Mouse (Mus musculus) intestine, postnatal 0 days (tissue): ENCODE measurements around the gene Znhit3. TPM values are rescaled to one million over a fixed set of nuclear protein-coding genes. Genes with fewer than 3 reads are reported as not detected.
"Not testable (repeated sequence)": the region's sequence is repeated elsewhere in the genome, so short reads cannot be mapped to it uniquely, and the experiment has no call there.

ENCODE experiments used
- ATAC-seq: fragments of 200-750 bp; cut with Nextera tagmentation; 2 replicates; pipeline ENCODE4 v1.8.0; 2017; ENCODE audit warnings: mild to moderate bottlenecking, moderate TSS enrichment, moderate library complexity
- H3K27ac ChIP-seq: fragments of 300-500 bp; sonication (generic); 2 replicates; pipeline ENCODE4 v1.5.1; 2014; ENCODE audit warnings: mild to moderate bottlenecking, low read depth, low read length, moderate library complexity
- H3K27me3 ChIP-seq: fragments of 300-500 bp; sonication (generic); replicated peaks from 2 replicates; pipeline ENCODE4 v1.6.1; 2014; ENCODE audit warnings: low read length, mixed read lengths; ENCODE audit not compliant: control insufficient read depth, insufficient read depth
- H3K36me3 ChIP-seq: fragments of 300-500 bp; sonication (generic); 2 replicates; pipeline ENCODE4 v1.6.1; 2014; ENCODE audit warnings: mild to moderate bottlenecking, moderate library complexity; ENCODE audit not compliant: control insufficient read depth, insufficient read depth
- H3K4me1 ChIP-seq: fragments of 300-500 bp; sonication (generic); replicated peaks from 2 replicates; pipeline ENCODE4 v1.6.1; 2014; ENCODE audit warnings: antibody characterized with exemption, low read length, mixed read lengths; ENCODE audit not compliant: control insufficient read depth, insufficient read depth
- H3K4me2 ChIP-seq: fragments of 300-500 bp; sonication (generic); replicated peaks from 2 replicates; pipeline ENCODE4 v1.6.1; 2014; ENCODE audit warnings: low read depth, mild to moderate bottlenecking, moderate library complexity
- H3K4me3 ChIP-seq: fragments of 300-500 bp; sonication (generic); 2 replicates; pipeline ENCODE4 v1.5.1; 2014; ENCODE audit warnings: low read depth, low read length
- H3K9ac ChIP-seq: fragments of 300-500 bp; sonication (generic); 2 replicates; pipeline ENCODE4 v1.6.1; 2014; ENCODE audit warnings: mild to moderate bottlenecking, low read depth, low read length
- H3K9me3 ChIP-seq: fragments of 300-500 bp; sonication (generic); 2 replicates; pipeline ENCODE4 v1.6.1; 2016; ENCODE audit warnings: mixed run types; ENCODE audit not compliant: control insufficient read depth
- CTCF ChIP-seq: sonication (generic); IDR thresholded peaks from 2 replicates; pipeline ENCODE4 v1.5.1; 2016; ENCODE audit warnings: low read depth, mild to moderate bottlenecking, control low read depth, antibody characterized with exemption, moderate library complexity
- WGBS: fragments of 180-500 bp; shearing (Covaris S2); extraction: QIAGEN DNeasy Blood & Tissue Kit; methylation state at CpG from one replicate; pipeline ENCODE4 v1.1.7; 2014; 5-methylcytosine and 5-hydroxymethylcytosine counted together
- polyA plus RNA-seq: library from polyadenylated mRNA; unstranded; fragments of >200 nt; fragmentation: Nextera tagmentation; extraction: Ambion mirVana; gene quantifications from 2 replicates; pipeline ENCODE4 v1.2.1, GENCODE M21; 2015

Znhit3 gene
- polyA plus RNA-seq, 1 experiment from 2014 or later: 22.6 TPM

GRCm38 (mm10) chr11:84879772-84880464, 36.2 kb downstream of the Znhit3 start, which contains the start of the genes Myo19 and Pigw:
TSS of gene Myo19 (plus strand) at chr11:84880148.
TSS of gene Pigw (minus strand) at chr11:84880285.
- peak within 1 kb of the TSS; percentile 79 for H3K4me3 ChIP-seq
- H3K4me2 ChIP-seq: peak within 1 kb of the TSS; percentile 95
- H3K9me3 ChIP-seq: no peaks in the 10 kb centered on the region
- H3K27me3 ChIP-seq: no peaks in the 10 kb centered on the region
- H3K4me1 ChIP-seq: peaks cover 4% of the 10 kb centered on the region
- peak; percentile 96 for ATAC-seq
- H3K27ac ChIP-seq: peak within 1 kb of the TSS; percentile 91
- 0% methylated on average over 78 of the region's 81 CpGs for WGBS
- TF ChIP-seq CTCF: no peak; the same call in 1 of the 2 replicates
- H3K9ac ChIP-seq: peak within 1 kb of the TSS; percentile 76
- 0 out of 2 replicates have a peak, but pooled peaks cover 18% of the 10 kb centered on the region for H3K36me3 ChIP-seq

DNA sequence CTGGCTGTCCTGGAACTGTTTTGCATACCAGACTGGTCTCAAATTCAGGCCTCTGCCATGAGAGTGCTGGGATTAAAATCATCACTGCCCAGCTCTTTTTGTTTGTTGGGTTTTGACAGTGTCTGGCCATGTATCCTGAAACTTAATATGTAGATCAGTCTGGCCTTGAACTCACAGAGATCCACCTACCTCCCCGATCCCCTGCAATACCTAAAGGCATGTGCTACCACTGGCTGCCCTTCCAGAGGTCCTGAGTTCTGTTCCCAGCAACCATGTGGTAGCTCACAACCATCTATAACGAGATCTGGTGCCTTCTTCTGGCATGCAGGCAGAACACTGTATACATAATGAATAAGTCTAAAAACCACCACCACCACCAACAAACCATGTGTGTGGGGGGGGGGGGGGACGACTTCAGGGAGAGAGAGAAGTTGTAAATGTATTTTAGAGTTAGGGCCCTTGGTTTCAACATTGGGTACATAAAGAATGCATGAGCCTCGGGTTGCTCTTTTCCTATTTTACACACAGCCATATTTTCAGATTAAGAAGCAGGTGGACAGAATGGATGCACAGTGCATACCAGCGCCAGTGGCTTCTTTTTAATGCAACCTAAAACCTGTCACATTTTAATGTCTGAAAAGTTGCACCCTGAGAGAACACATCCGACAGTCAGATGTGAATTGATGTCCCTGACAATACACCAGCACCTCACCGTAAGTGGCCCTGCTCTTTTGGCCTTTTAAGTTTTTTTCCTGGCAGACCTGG, 37.0 kb downstream of the Znhit3 start:
- Histone ChIP-seq H3K4me1 (peaks cover 4% of the 10 kb centered on the region), H3K9ac (peak overlapping the region; percentile 76), H3K27ac (peak overlapping the region; percentile 91), H3K27me3 (no peaks in the 10 kb centered on the region), H3K9me3 (no peaks in the 10 kb centered on the region), H3K4me3 (peak overlapping the region; percentile 79), H3K36me3 (0 out of 2 replicates have a peak, but pooled peaks cover 11% of the 10 kb centered on the region), H3K4me2 (peak overlapping the region; percentile 95)
- WGBS: 12% methylated on average over 7 of the region's 7 CpGs
- no peak for TF ChIP-seq CTCF
- no peak for ATAC-seq

GRCm38 (mm10) chr11:84876020-84876419, 40.1 kb downstream of the Znhit3 start:
- not testable (repeated sequence) for ATAC-seq, H3K9me3 ChIP-seq, H3K27me3 ChIP-seq, H3K4me1 ChIP-seq, H3K27ac ChIP-seq, H3K4me2 ChIP-seq, H3K4me3 ChIP-seq, H3K36me3 ChIP-seq, H3K9ac ChIP-seq
- WGBS: no CpG with 5 or more reads among the region's 1 CpGs

- Histone ChIP-seq H3K36me3 (no peaks in the 10 kb centered on the region), H3K27me3 (no peaks in the 10 kb centered on the region), H3K4me2 (no peak overlapping the region), H3K9ac (no peak overlapping the region), H3K27ac (no peak overlapping the region), H3K9me3 (no peaks in the 10 kb centered on the region), H3K4me1 (no peaks in the 10 kb centered on the region), H3K4me3 (no peak overlapping the region)
- WGBS: 86% methylated on average over 1 of the region's 1 CpGs
- ATAC-seq: no peak
- no peak for TF ChIP-seq CTCF
Measured at GRCm38 (mm10) chr11:84873042-84873833, 42.9 kb downstream of the Znhit3 start.

GRCm38 (mm10) chr11:84871548-84872069, 44.6 kb downstream of the Znhit3 start:
- Histone ChIP-seq H3K4me3 (peak overlapping the region; percentile 68), H3K27ac (peak overlapping the region; percentile 100), H3K9me3 (no peaks in the 10 kb centered on the region), H3K36me3 (no peaks in the 10 kb centered on the region), H3K9ac (peak overlapping the region; percentile 87; the same call in 1 of the 2 replicates), H3K4me1 (no peaks in the 10 kb centered on the region), H3K4me2 (peak overlapping the region; percentile 72), H3K27me3 (no peaks in the 10 kb centered on the region)
- 46% methylated on average over 4 of the region's 4 CpGs for WGBS
- ATAC-seq: no peak
- TF ChIP-seq CTCF: no peak

GRCm38 (mm10) chr11:84871046-84871445, 45.1 kb downstream of the Znhit3 start:
- TF ChIP-seq CTCF: no peak
- H3K4me3 ChIP-seq: peak overlapping the region; percentile 68
- H3K9me3 ChIP-seq: no peaks in the 10 kb centered on the region
- peak overlapping the region; percentile 87 for H3K9ac ChIP-seq
- peak overlapping the region; percentile 72 for H3K4me2 ChIP-seq
- WGBS: 0% methylated on average over 8 of the region's 10 CpGs
- peak overlapping the region; percentile 100 for H3K27ac ChIP-seq
- H3K27me3 ChIP-seq: no peaks in the 10 kb centered on the region
- no peaks in the 10 kb centered on the region for H3K36me3 ChIP-seq
- H3K4me1 ChIP-seq: no peaks in the 10 kb centered on the region
- peak; percentile 46 for ATAC-seq
